17 mouse cellular contexts compared by ENCODE assay signal in genomic region chr1:191659441-191659840, GRCm38 (mm10).
"Had no signal": no experiment of that assay in that cellular context is flagged by ENCODE, and none has a peak within 500 bp of the region (broad histone marks: within the 10 kb centered on the region; RNA-seq: fewer than 3 reads in every experiment).

No protein-coding gene starts in this region.

- H3K27ac ChIP-seq: lung, embryonic 15.5 days; macrophage; midbrain, embryonic 13.5 days; midbrain, embryonic 15.5 days; neural tube, embryonic 12.5 days had no signal

- H3K9ac ChIP-seq: liver, postnatal 0 days; lung, embryonic 15.5 days; midbrain, embryonic 13.5 days; midbrain, embryonic 15.5 days; neural tube, embryonic 12.5 days had no signal

- H3K4me2 ChIP-seq: lung, embryonic 15.5 days; midbrain, embryonic 11.5 days; midbrain, embryonic 13.5 days; midbrain, embryonic 15.5 days; neural tube, embryonic 12.5 days had no signal

- DNase-seq: liver, postnatal 0 days; lung, adult 2 months; lung, postnatal 14 days; lung, postnatal 36 days; right cerebral cortex, postnatal 14 days; spleen, adult 18-20 months; thymus, adult 18-20 months; thymus, postnatal 14 days; thymus, postnatal 36 days had no signal

- H3K9me3 ChIP-seq: lung, embryonic 15.5 days; megakaryocyte, embryonic 14.5 days; midbrain, embryonic 13.5 days; midbrain, embryonic 15.5 days; neural tube, embryonic 12.5 days had no signal

- ATAC-seq: liver, postnatal 0 days; lung, postnatal 0 days; midbrain, embryonic 13.5 days; midbrain, embryonic 15.5 days had no signal

- H3K27me3 ChIP-seq: lung, embryonic 15.5 days; midbrain, embryonic 13.5 days; midbrain, embryonic 15.5 days; neural tube, embryonic 12.5 days had no signal

- H3K4me1 ChIP-seq: midbrain, embryonic 13.5 days; midbrain, embryonic 15.5 days; neural tube, embryonic 12.5 days had no signal

- H3K36me3 ChIP-seq: lung, embryonic 15.5 days; midbrain, embryonic 13.5 days; midbrain, embryonic 15.5 days; neural tube, embryonic 12.5 days had no signal

- H3K4me3 ChIP-seq: lung, embryonic 15.5 days; midbrain, embryonic 13.5 days; midbrain, embryonic 15.5 days; neural tube, embryonic 12.5 days had no signal
